Mouse (Mus musculus) brain, embryonic 14.5 days (tissue): Measurements from ENCODE around the gene Rnf26.

ENCODE experiments used
- CTCF ChIP-seq: fragments of 200-500 bp; IDR thresholded peaks from 2 replicates; pipeline ENCODE4 v1.5.1; 2012; ENCODE audit warnings: inconsistent platforms, mild to moderate bottlenecking, moderate library complexity, borderline replicate concordance; ENCODE audit not compliant: insufficient read depth, insufficient read length; ENCODE audit errors: extremely low read depth
- POLR2A ChIP-seq: fragments of 200-500 bp; IDR thresholded peaks from 2 replicates; pipeline ENCODE4 v1.6.1; 2012; ENCODE audit warnings: mild to moderate bottlenecking, inconsistent platforms, borderline replicate concordance; ENCODE audit not compliant: poor library complexity, insufficient read depth, insufficient read length, severe bottlenecking; ENCODE audit errors: extremely low read depth

DNA sequence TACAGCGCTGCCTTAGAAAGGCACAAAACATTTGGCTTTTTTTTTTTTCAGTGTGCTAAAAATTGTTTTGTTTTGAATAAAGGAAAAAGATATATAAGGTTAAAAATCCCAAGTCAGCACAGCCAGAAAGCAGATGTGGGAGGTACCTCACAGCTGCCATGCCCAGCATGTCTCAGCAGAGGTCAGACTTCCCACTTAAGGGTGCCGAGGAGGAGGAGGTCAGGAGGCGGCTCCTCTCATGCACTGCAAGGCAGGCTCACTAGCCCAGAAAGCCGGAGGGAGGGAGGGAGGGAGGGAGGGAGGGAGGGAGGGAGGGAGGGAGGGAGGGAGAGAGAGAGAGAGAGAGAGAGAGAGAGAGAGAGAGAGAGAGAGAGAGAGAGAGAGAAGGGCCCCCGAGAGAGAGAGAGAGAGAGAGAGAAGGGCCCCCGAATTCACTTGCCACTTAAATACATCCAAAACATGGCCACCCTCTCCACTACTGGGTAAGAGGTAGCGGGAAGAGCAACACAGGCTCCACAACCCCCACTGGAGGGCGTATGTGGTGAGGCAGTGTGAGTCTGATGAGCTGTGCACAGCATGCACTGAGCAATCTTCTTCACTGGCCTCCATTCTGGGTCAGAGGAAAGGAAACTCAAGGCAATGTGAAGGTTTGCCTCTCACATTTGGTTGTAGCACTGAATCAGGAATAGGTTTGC lies 30.9 kb upstream of the Rnf26 start:
- TF ChIP-seq CTCF, result peak; percentile 23; the same call in 1 of the 2 replicates
- TF ChIP-seq POLR2A, result no peak
